Mouse (Mus musculus) layer of hippocampus, postnatal 14 days (tissue): Measurements from ENCODE around the gene Rnf212b. TPM values are rescaled to one million over a fixed set of nuclear protein-coding genes. Genes with fewer than 3 reads are reported as not detected.

Experiments
- total RNA-seq, 2 experiments: library from RNA; stranded (reverse); gene quantifications; 2 replicates each; pipeline ENCODE4 v1.2.3; 2021

Gene Rnf212b
- total RNA-seq, 2 experiments from 2014 or later = not detected

Other genes starting within 250 kb of the Rnf212b start
- gene Ajuba, start 236.6 kb upstream of the Rnf212b start, total RNA-seq = 1 to 10 TPM; 2.6 to 3.2 TPM
- 1 to 10 TPM; 4.3 to 5.6 TPM for gene 4931414P19Rik, start 208.1 kb upstream of the Rnf212b start, total RNA-seq
- 100 to 1,000 TPM; 211 to 215 TPM for gene Psmb5, start 196.1 kb upstream of the Rnf212b start, total RNA-seq
- gene Psmb11, start 192.7 kb upstream of the Rnf212b start, total RNA-seq = under 1 TPM; 0.35 to 0.38 TPM
- not detected for gene Gm17606, start 173.2 kb upstream of the Rnf212b start, total RNA-seq
- gene Cdh24, start 172.8 kb upstream of the Rnf212b start, total RNA-seq = 10 to 100 TPM; 20.5 to 21.0 TPM
- 10 to 100 TPM; 25.8 to 27.8 TPM for gene 1700123O20Rik, start 127.9 kb upstream of the Rnf212b start, total RNA-seq
- 100 to 1,000 TPM; 210 to 221 TPM for gene Acin1, start 127.2 kb upstream of the Rnf212b start, total RNA-seq
- gene Gm29776, start 115.3 kb upstream of the Rnf212b start, total RNA-seq = under 1 TPM in 1 of 2 experiments, not detected in 1; 0.21 TPM
- gene Cebpe, start 102.0 kb upstream of the Rnf212b start, total RNA-seq = not detected
- gene Slc7a8, start 32.2 kb upstream of the Rnf212b start, total RNA-seq = 10 to 100 TPM; 66.1 to 66.2 TPM
- 10 to 100 TPM; 20.8 to 21.7 TPM for gene Homez, start 56.8 kb downstream of the Rnf212b start, total RNA-seq
- 10 to 100 TPM; 24.3 to 27.5 TPM for gene Ppp1r3e, start 63.4 kb downstream of the Rnf212b start, total RNA-seq
- gene Bcl2l2, start 69.2 kb downstream of the Rnf212b start, total RNA-seq = 10 to 100 TPM; 95.3 to 96.8 TPM
- under 1 TPM; 0.30 to 0.88 TPM for gene Gm20521, start 69.3 kb downstream of the Rnf212b start, total RNA-seq
- 100 to 1,000 TPM; 256 to 278 TPM for gene Pabpn1, start 78.4 kb downstream of the Rnf212b start, total RNA-seq
- 100 to 1,000 TPM; 676 to 680 TPM for gene Slc22a17, start 99.0 kb downstream of the Rnf212b start, total RNA-seq
- gene Efs, start 112.0 kb downstream of the Rnf212b start, total RNA-seq = 10 to 100 TPM; 14.7 to 17.0 TPM
- gene Il25, start 118.6 kb downstream of the Rnf212b start, total RNA-seq = not detected
- 10 to 100 TPM; 57.9 to 58.0 TPM for gene Cmtm5, start 122.1 kb downstream of the Rnf212b start, total RNA-seq
- gene Myh6, start 152.8 kb downstream of the Rnf212b start, total RNA-seq = 1 to 10 TPM; 2.0 to 2.8 TPM
- gene Gm17428, start 162.8 kb downstream of the Rnf212b start, total RNA-seq = not detected
- 1 to 10 TPM; 4.0 to 5.4 TPM for gene Myh7, start 180.5 kb downstream of the Rnf212b start, total RNA-seq
- gene Ngdn, start 201.3 kb downstream of the Rnf212b start, total RNA-seq = 10 to 100 TPM; 28.6 to 33.5 TPM